Mouse (Mus musculus): ENCODE measurements at regions not wholly inside any gene's neighbourhood (a gene's known extent, or its start where the extent isn't known, plus 50 kb on each side); places are given as distances from the start of the nearest gene placed in this dataset.
A peak's percentile ranks its signal among the peaks of the same experiment; 100 is the strongest.

- no peak for DNase-seq (ENCODE audit: low spot score in 2 of 2)
Measured at GRCm38 (mm10) chr7:63313096-63313495, 100.7 kb upstream of the Chrna7 start.

GRCm38 (mm10) chr7:63319594-63319993 is 107.2 kb upstream of the Chrna7 start:
- peak; percentile 87 to 88 for DNase-seq (ENCODE audit: low spot score in 2 of 2)

GRCm38 (mm10) chr7:63321171-63321570 is 108.8 kb upstream of the Chrna7 start:
- DNase-seq (ENCODE audit: low spot score in 2 of 2): no peak

- peak; percentile 77 for DNase-seq (ENCODE audit: low spot score in 2 of 2)
Measured at GRCm38 (mm10) chr7:63321951-63322710, 109.8 kb upstream of the Chrna7 start.

- peak in 1 of 2 experiments; percentile 47 for DNase-seq (ENCODE audit: low spot score in 2 of 2)
Measured at GRCm38 (mm10) chr7:63335146-63335545, 109.4 kb upstream of the Otud7a start.

GRCm38 (mm10) chr7:63336072-63336471 is 108.5 kb upstream of the Otud7a start:
- DNase-seq (ENCODE audit: low spot score in 2 of 2): no peak

- DNase-seq (ENCODE audit: low spot score in 2 of 2): no peak
Measured at GRCm38 (mm10) chr7:63341716-63342115, 102.8 kb upstream of the Otud7a start.

GRCm38 (mm10) chr7:63345671-63346392 is 98.7 kb upstream of the Otud7a start:
- peak; percentile 76 to 83 for DNase-seq (ENCODE audit: low spot score in 2 of 2)

GRCm38 (mm10) chr7:63346393-63346730 is 98.2 kb upstream of the Otud7a start:
- DNase-seq (ENCODE audit: low spot score in 2 of 2): peak in 1 of 2 experiments; percentile 16
